Mouse (Mus musculus): ENCODE results near the gene Slc7a1.

GRCm38 (mm10) chr5:148293346-148293745 is 106.4 kb downstream of the Slc7a1 start:
- TF ChIP-seq EP300 (IDR thresholded peaks at IDR 0.05) = no peak
- TF ChIP-seq CTCF (IDR thresholded peaks at IDR 0.05) = peak; percentile 63
